Mouse (Mus musculus) heart, adult 9 months (tissue): ENCODE data around the gene Slc20a1.

Source experiments
- DNase-seq, 2 experiments: peaks; one replicate each; pipeline ENCODE4 v3.0.0; 2022; ENCODE audit warnings: low spot score in 2 of 2

Slc20a1 gene

GRCm38 (mm10) chr2:129198436-129199327 lies at the start of gene Slc20a1:
Slc20a1 (plus strand) TSS chr2:129198764.
- peak; percentile 98 for DNase-seq

- DNase-seq: no peak
Measured at GRCm38 (mm10) chr2:129148836-129149235, 49.7 kb upstream of the Slc20a1 start.

GRCm38 (mm10) chr2:129150386-129150785 lies 48.2 kb upstream of the Slc20a1 start:
- no peak for DNase-seq

GRCm38 (mm10) chr2:129151111-129151510 lies 47.5 kb upstream of the Slc20a1 start:
- no peak for DNase-seq

GRCm38 (mm10) chr2:129152751-129153150 lies 45.8 kb upstream of the Slc20a1 start:
- DNase-seq: no peak

GRCm38 (mm10) chr2:129164815-129165214 lies 33.7 kb upstream of the Slc20a1 start:
- DNase-seq: no peak

GRCm38 (mm10) chr2:129166466-129167463 lies 31.8 kb upstream of the Slc20a1 start:
- DNase-seq: peak in 1 of 2 experiments; percentile 29

GRCm38 (mm10) chr2:129173386-129173785 lies 25.2 kb upstream of the Slc20a1 start:
- DNase-seq: no peak

- peak; percentile 30 to 48 for DNase-seq
Measured at GRCm38 (mm10) chr2:129174474-129174873, 24.1 kb upstream of the Slc20a1 start.

- DNase-seq: peak; percentile 35 to 39
Measured at GRCm38 (mm10) chr2:129175636-129176035, 22.9 kb upstream of the Slc20a1 start.

- no peak for DNase-seq
Measured at GRCm38 (mm10) chr2:129176676-129177420, 21.7 kb upstream of the Slc20a1 start.

GRCm38 (mm10) chr2:129177661-129178060 lies 20.9 kb upstream of the Slc20a1 start:
- no peak for DNase-seq

- DNase-seq: no peak
Measured at GRCm38 (mm10) chr2:129178182-129178908, 20.2 kb upstream of the Slc20a1 start.

GRCm38 (mm10) chr2:129179946-129180853 lies 18.4 kb upstream of the Slc20a1 start:
- DNase-seq: no peak

GRCm38 (mm10) chr2:129181509-129181908 lies 17.1 kb upstream of the Slc20a1 start:
- no peak for DNase-seq

GRCm38 (mm10) chr2:129182412-129182811 lies 16.2 kb upstream of the Slc20a1 start:
- DNase-seq: no peak

GRCm38 (mm10) chr2:129183561-129184031 lies 15.0 kb upstream of the Slc20a1 start:
- DNase-seq: no peak

GRCm38 (mm10) chr2:129184853-129185252 lies 13.7 kb upstream of the Slc20a1 start:
- no peak for DNase-seq

- DNase-seq: no peak
Measured at GRCm38 (mm10) chr2:129185611-129186290, 12.8 kb upstream of the Slc20a1 start.
